Mouse (Mus musculus) lung, adult 2 months (tissue): Measurements from ENCODE around the gene Fgfrl1. TPM values are rescaled to one million over a fixed set of nuclear protein-coding genes. Genes with fewer than 3 reads are reported as not detected.

Experiments used
- DNase-seq: peaks from one replicate; pipeline ENCODE4 v3.0.0; 2022
- H3K4me1 ChIP-seq: fragments of 200-500 bp; 2 replicates; pipeline ENCODE4 v1.6.1; 2011; ENCODE audit warnings: low read length; ENCODE audit not compliant: control insufficient read depth, insufficient read depth
- H3K4me3 ChIP-seq: fragments of 200-500 bp; replicated peaks from 2 replicates; pipeline ENCODE3; 2011; ENCODE audit warnings: low read depth, mild to moderate bottlenecking, control low read depth, low read length; ENCODE audit errors: extremely low read depth
- CTCF ChIP-seq: fragments of 200-500 bp; IDR thresholded peaks from 2 replicates; pipeline ENCODE4 v1.5.1; 2011; ENCODE audit warnings: mild to moderate bottlenecking, low read length, control low read depth; ENCODE audit not compliant: insufficient read depth
- POLR2A ChIP-seq: fragments of 200-500 bp; IDR thresholded peaks from 2 replicates; pipeline ENCODE4 v1.6.1; 2011; ENCODE audit warnings: low read depth, mild to moderate bottlenecking, control low read depth, low read length, borderline replicate concordance; ENCODE audit errors: extremely low read depth
- WGBS: fragments of 180-500 bp; shearing (Covaris S2); methylation state at CpG from one replicate; pipeline ENCODE4 v1.1.7; 2018; 5-methylcytosine and 5-hydroxymethylcytosine counted together
- polyA plus RNA-seq: library from polyadenylated mRNA; depleted of rRNA; stranded (reverse); fragments of >200 nt; gene quantifications from 2 replicates; pipeline ENCODE4 v1.2.3, GENCODE M21; 2012

Fgfrl1 gene
- polyA plus RNA-seq, 1 experiment: 48.5 TPM

DNA sequence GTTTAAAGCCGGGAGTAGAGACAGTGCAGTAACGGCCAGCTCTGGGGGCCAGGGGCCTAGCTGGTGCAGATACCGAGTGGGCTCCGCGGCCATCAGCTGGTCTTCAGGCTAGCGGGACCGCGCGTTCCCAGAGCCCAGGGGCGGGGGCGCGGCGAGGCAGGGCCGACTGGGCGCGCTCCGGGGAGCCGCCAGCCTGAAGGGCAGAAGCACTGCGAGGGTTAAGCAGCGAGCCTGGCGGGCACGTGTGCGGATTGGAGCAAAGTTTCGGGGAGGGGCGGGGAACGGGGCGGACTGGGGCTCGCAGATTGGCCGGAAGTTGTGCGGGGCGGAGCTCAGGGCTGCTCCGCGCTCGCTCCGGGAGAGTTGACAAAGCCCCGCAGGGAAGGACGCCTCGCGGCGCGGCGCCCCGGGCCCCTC is 1.7 kb downstream of the Fgfrl1 start:
- peaks cover 6% of the 10 kb centered on the region; the same call in 1 of the 2 replicates for H3K4me1 ChIP-seq
- TF ChIP-seq CTCF (no peak), POLR2A (0 out of 2 replicates have a peak, but pooled peaks have one; percentile 10)
- DNase-seq: peak; percentile 77
- H3K4me3 ChIP-seq: peak overlapping the region; percentile 86
- under 1% methylated on average over 29 of the region's 43 CpGs for WGBS

DNA sequence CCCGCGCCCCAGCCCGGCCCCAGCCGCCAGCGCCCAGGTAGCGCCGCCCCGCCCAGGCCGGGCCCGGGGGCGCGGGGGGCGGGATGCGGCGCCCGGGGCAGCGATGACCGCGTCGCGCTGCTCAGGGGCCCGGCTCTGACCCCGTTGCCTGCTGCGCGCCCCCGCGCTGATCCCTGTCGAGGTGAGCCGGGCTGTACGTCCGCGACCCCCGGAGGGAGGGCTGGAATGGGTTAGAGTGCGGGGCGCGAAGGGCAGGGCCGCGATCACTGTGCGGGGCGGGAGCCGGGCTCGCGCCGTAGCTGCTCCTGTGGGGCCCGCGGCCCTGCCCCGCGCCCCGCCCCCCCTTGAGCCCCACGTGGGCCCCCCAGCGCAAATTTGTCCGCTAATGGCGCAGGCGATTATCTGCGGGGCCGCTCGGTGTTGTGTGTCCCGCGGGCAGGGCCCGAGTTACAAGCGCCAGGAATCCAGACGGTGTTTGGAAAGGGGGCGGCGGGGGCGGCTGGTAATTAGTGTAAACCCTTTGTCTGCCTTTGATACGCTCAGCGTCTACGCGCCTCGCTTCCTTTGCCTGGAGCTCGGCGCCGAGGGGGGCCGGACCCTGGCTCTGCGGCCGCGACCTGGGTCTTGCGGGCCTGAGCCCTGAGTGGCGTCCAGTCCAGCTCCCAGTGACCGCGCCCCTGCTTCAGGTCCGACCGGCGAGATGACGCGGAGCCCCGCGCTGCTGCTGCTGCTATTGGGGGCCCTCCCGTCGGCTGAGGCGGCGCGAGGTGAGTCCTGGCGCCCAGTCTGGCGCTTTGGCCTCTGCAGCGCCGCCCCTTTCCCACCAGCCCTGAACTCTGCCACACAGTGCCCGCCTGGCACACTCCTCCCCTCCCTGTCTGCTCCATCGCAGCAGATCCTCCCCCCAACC is 2.4 kb downstream of the Fgfrl1 start:
- WGBS: under 1% methylated on average over 93 of the region's 99 CpGs
- peaks cover 6% of the 10 kb centered on the region; the same call in 1 of the 2 replicates for H3K4me1 ChIP-seq
- TF ChIP-seq CTCF (no peak), POLR2A (no peak)
- H3K4me3 ChIP-seq: peak overlapping the region; percentile 80
- peak; percentile 53 for DNase-seq

DNA sequence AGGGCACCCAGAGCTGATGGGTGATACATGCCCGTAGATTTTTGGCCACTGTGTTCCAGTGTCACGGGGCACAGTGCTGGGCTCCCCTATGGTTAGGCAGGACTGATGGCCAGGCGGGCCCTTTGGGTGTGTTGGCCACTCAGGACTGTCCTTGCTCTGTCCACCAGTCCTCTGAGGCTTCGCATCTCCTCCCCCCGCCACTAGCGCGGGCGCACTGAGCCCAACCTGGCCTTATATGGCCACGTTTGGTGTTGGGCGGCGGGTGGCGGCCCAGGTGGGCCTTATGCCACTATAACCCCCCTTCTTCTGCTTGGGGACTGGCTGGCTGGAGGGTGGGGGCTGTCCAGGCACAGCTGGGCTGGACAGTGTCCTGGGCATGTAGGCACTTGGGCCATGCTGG is 3.7 kb downstream of the Fgfrl1 start:
- DNase-seq: no peak
- TF ChIP-seq CTCF (no peak), POLR2A (no peak)
- WGBS: 97% methylated on average over 12 of the region's 12 CpGs
- H3K4me1 ChIP-seq: peaks cover 6% of the 10 kb centered on the region; the same call in 1 of the 2 replicates
- H3K4me3 ChIP-seq: no peak overlapping the region

DNA sequence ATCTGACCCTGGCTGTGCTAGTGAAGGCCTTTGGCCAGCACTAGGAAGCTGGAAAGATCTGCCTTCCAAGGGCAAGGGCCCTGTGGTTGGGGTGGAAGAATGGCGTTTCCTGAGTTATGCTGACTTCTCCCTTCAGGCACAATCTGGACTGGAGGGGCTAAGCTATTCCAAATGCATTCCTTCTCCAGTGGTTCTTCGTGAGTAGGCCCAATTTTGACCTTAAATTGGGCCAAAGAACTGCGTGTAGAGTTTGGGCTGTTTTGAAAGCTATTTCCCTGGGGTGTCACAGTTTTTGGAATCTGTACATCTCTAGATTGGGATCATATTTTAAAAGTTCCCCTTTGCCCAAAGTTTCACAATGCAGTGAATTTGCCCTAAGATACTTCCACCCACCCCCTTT is 4.4 kb downstream of the Fgfrl1 start:
- TF ChIP-seq POLR2A: no peak
- no peak for TF ChIP-seq CTCF
- DNase-seq: no peak
- H3K4me1 ChIP-seq: peaks cover 6% of the 10 kb centered on the region; the same call in 1 of the 2 replicates
- no peak overlapping the region for H3K4me3 ChIP-seq
- WGBS: 75% methylated on average over 3 of the region's 3 CpGs

DNA sequence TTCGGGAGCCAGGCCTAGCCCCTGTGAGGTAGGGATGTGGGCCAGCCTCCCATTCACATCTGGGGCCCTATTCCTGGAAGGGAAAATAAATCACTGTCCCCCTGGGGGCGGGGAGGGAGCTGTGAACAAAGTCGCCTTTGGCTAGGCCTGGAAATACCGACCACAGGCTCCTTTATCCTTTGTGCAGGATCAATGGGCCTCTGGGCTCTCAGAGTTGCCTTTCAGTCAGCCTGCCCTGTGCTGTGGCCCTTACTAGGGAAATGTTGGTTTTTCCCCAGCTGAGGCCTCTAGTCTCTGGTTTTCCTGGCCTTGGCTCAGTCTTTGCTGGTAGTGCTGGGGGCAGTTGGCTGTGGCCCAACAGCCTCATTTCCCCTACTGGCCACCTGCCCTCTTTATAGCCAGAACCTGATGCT is 5.2 kb downstream of the Fgfrl1 start:
- no peak overlapping the region for H3K4me3 ChIP-seq
- DNase-seq: no peak
- WGBS: 49% methylated on average over 4 of the region's 4 CpGs
- TF ChIP-seq POLR2A (no peak), CTCF (no peak)
- peaks cover 6% of the 10 kb centered on the region; the same call in 1 of the 2 replicates for H3K4me1 ChIP-seq

DNA sequence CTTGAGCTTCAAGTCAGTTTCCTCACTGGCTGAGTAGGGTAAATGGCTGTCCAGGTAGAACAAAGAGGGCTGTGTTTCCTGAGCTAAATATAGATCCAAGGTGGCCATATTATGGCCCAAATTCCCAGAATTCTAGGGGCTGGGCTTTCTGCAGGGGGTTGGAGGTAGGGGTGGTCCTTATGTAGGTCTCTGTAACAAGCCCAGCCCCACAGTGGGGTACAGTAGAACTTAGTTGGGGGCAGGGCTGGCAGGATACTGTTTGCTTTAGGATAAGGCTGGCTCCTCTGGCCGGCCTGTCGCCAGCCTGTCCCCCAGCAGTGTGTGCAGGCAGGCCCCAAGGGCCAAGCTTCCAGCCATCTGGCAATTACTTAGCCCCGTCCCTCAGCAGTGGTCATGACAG is 8.2 kb downstream of the Fgfrl1 start:
- TF ChIP-seq CTCF: no peak
- no peak for TF ChIP-seq POLR2A
- Histone ChIP-seq H3K4me1 (no peaks in the 10 kb centered on the region), H3K4me3 (no peak overlapping the region)
- no peak for DNase-seq
- 53% methylated on average over 3 of the region's 3 CpGs for WGBS

DNA sequence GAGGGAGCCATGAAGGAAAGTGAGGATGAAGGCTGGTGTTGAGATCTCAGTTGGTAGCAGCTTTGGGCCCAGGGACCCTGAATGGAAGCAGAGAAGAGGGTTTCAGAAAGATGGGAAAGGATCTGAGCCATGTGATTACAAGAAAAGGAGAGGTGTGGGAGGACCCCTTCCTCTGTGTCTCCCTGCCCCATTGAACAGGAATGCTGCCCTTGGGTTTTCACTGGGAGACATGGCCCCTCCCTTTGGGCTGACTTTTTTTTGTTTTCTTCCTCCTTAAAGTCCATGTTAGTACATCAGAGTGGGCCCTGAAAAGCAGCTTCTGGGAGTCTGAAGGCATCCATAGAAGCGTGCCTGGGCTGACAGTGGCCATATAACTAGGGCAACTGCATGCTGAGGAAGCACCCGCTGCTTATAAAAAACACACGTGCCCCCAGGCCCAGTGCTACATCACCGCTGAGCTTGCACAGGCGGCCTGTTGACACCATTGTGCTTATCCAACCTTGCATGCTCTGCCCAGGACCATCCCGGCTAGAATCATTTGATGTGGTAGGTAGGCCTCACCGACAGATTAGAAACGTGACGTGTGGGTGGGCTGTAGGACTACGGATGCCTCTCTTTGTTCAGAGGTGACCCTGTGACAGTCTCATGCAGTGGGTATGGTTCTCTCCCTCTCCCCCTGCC is 9.3 kb downstream of the Fgfrl1 start:
- Histone ChIP-seq H3K4me1 (no peaks in the 10 kb centered on the region), H3K4me3 (no peak overlapping the region)
- 84% methylated on average over 10 of the region's 10 CpGs for WGBS
- DNase-seq: no peak
- TF ChIP-seq CTCF (no peak), POLR2A (no peak)

DNA sequence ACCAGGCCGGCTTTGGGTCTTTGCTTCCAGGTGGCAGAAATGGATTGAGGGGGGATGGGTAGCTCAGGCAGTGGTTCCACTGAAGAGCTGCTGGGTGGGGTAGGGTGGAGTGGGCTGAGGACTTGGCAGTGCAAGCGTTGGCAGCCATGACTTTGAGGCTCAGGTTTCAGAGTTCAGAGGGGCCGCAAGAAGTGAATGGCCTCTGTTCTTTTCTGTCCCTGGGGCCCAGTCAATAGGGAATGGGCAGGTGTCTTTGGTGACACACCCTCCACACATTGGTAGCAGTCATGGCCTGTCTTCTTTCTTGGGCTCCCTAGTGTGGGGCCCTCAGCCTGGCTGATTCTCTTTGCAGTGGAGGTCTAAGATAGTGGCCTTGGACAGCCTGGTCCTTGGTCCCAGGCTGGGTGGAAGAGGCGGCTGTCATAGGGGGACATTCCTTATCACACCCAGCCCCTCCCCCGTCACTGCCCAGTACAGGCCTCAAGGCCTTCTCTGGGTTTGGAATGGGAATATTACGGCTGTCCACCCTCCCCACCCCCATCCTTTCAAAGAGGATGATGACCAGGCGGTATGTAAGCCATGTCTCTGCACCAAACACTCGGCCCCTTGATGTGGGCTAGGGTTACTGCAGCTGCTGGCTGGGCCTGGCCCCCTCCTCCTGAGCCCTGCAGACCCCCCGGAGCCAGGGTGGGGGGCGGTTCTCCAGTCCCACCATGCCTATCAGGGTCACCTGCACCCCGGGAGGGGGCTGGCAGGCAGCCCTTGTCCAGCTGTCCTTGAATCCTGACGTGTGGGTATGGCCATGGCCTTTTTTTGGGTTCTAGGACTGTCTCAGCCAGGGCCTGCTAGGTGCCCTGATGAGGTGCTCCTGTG is 11.8 kb downstream of the Fgfrl1 start:
- 77% methylated on average over 12 of the region's 12 CpGs for WGBS
- no peak for DNase-seq
- Histone ChIP-seq H3K4me1 (no peaks in the 10 kb centered on the region), H3K4me3 (no peak overlapping the region)
- TF ChIP-seq POLR2A (no peak), CTCF (no peak)

DNA sequence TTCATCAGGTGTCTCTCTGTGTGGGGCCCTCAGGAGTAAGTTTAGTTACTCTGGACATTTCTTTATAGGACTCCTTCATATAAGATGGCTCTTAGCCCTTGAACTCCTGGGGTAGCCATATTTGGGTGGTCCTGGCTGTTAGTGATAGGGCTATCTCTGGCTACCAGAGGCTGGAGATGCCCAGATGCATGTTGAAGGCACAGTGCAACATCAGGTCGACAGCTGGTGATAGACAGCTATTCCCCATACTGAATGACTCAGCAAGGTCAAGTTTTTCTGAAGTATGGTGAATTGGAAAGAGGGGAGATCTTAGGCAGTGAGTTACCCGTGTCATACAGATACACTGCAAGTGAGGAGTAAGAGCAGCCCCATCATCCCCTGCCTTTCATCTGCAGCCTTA is 15.6 kb downstream of the Fgfrl1 start:
- H3K4me1 ChIP-seq: no peaks in the 10 kb centered on the region
- H3K4me3 ChIP-seq: no peak overlapping the region
- TF ChIP-seq CTCF (no peak), POLR2A (no peak)
- DNase-seq: no peak
- 77% methylated on average over 2 of the region's 2 CpGs for WGBS
